8 mouse cellular contexts compared by ENCODE assay signal in genomic region chr7:24481474-24482207, GRCm38 (mm10). TPM values are rescaled to one million over a fixed set of nuclear protein-coding genes. Genes with fewer than 3 reads are reported as not detected.
DNase-seq lines count a peak whose midpoint lies in the region; ATAC-seq lines count a peak whose summit lies in the region.

TSS of gene Cadm4 (plus strand) at chr7:24482023.

- DNase-seq in adrenal gland, adult (ENCODE audit: inconsistent age in 2 of 2, low spot score in 1 of 2) = peak; percentile 86 to 95
- DNase-seq in embryo, embryonic 10 days (ENCODE audit: low spot score) = peak; percentile 88
- DNase-seq in gastrocnemius, postnatal 14 days = peak; percentile 81
- DNase-seq in left cerebral cortex, postnatal 14 days (ENCODE audit: low spot score in 2 of 2) = peak; percentile 83 to 90
- peak; percentile 79 to 82 for DNase-seq in right cerebral cortex, postnatal 36 days (ENCODE audit: low spot score in 2 of 2)
- DNase-seq in urinary bladder, postnatal 4 days (ENCODE audit: low spot score in 2 of 2) = peak; percentile 80 to 86

- ATAC-seq in inflammation-experienced regulatory T-cells, adult 6 months = peak; percentile 89
- ATAC-seq in megakaryocyte-erythroid progenitor cell, adult 5-6 weeks (replicated peaks; ENCODE audit: low FRiP score, low TSS enrichment, poor library complexity, severe bottlenecking) = peak; percentile 89

- intact Hi-C loops in gastrocnemius, postnatal 14 days (cut with DNase I; ENCODE audit: low total_unique reads) = no loop called here
- intact Hi-C loops in left cerebral cortex, postnatal 14 days (cut with DNase I) = no loop called here

RNA-seq across cellular contexts. Expression of gene Cadm4, which starts in this region (rescaled TPM):
- total RNA-seq in gastrocnemius, postnatal 14 days (2021) = 10 to 100 TPM in 1 of 2 experiments, 1 to 10 TPM in 1; 5.3 to 17.7 TPM
- polyA plus RNA-seq in inflammation-experienced regulatory T-cells, adult 6 months (2017; shearing (Covaris generic)) = not detected
- 100 to 1,000 TPM; 282 to 289 TPM for total RNA-seq in left cerebral cortex, postnatal 14 days (2021)
- total RNA-seq in megakaryocyte-erythroid progenitor cell, adult 5-6 weeks (2014; fragmentation: Nextera tagmentation) = 0.27 TPM in 1 of 2 replicates, not detected in the other
- total RNA-seq in megakaryocyte-erythroid progenitor cell, adult 5-6 weeks (2017) = not detected in 2 replicates

Comparison
In these comparisons a context has a peak if more than half of its experiments do, and no peak if none do; other contexts are left out.
1. Peak in every context shown above with its lines: DNase-seq and ATAC-seq.
2. RNA of gene Cadm4 (total RNA-seq): 282 to 289 TPM in left cerebral cortex, postnatal 14 days; 5.3 to 17.7 TPM in gastrocnemius, postnatal 14 days and 0.27 TPM in megakaryocyte-erythroid progenitor cell, adult 5-6 weeks; every median in the first group is over 10 times any median in the second.
3. Peak in ATAC-seq in inflammation-experienced regulatory T-cells, adult 6 months; RNA of the gene not detected or under 1 TPM.
4. Peak in ATAC-seq in megakaryocyte-erythroid progenitor cell, adult 5-6 weeks; RNA of the gene not detected or under 1 TPM.